Mouse (Mus musculus): ENCODE measurements around the gene Olfr120. TPM values are rescaled to one million over a fixed set of nuclear protein-coding genes. Genes with fewer than 3 reads are reported as not detected.
"Not testable (repeated sequence)": the region's sequence is repeated elsewhere in the genome, so short reads cannot be mapped to it uniquely, and the experiment has no call there.

The Olfr120 gene
- not detected for total RNA-seq (2018; cell fraction: chromatin; rRNA removed)
- total RNA-seq (2018; cell fraction: cytosol; rRNA removed), result not detected
- total RNA-seq (2018; cell fraction: nucleus; rRNA removed), result not detected
- polyA plus RNA-seq (2018), result not detected in 3 replicates

- H3K79me2 ChIP-seq (ENCODE audit: inconsistent target), result no peaks in the 10 kb centered on the region
- WGBS (ENCODE audit: missing documents), result 80% methylated on average over 1 of the region's 1 CpGs
- H3K4me3 ChIP-seq (ENCODE audit: inconsistent target), result no peak within 1 kb of the TSS
- no peak within 1 kb of the TSS for H3K27ac ChIP-seq
- no peaks in the 10 kb centered on the region for H3K36me3 ChIP-seq (ENCODE audit: inconsistent target)
These were observed at the start of gene Olfr120 for GRCm38 (mm10) chr17:37721508-37721907. TSS of gene Olfr120 (plus strand) at chr17:37721808.

- not testable (repeated sequence) for H3K4me3 ChIP-seq (ENCODE audit: inconsistent target); H3K79me2 ChIP-seq (ENCODE audit: inconsistent target); H3K36me3 ChIP-seq (ENCODE audit: inconsistent target); H3K27ac ChIP-seq
- WGBS (ENCODE audit: missing documents), result 86% methylated on average over 1 of the region's 1 CpGs
These were observed 25.3 kb upstream of the Olfr120 start, which contains the start of gene Olfr119 for GRCm38 (mm10) chr17:37696264-37696663. TSS of gene Olfr119 (plus strand) at chr17:37696564.

GRCm38 (mm10) chr17:37738070-37738469, 16.5 kb downstream of the Olfr120 start:
- no peak overlapping the region for H3K4me3 ChIP-seq (ENCODE audit: inconsistent target)
- no peaks in the 10 kb centered on the region for H3K79me2 ChIP-seq (ENCODE audit: inconsistent target)
- H3K27ac ChIP-seq, result no peak overlapping the region
- WGBS (ENCODE audit: missing documents), result 62% methylated on average over 7 of the region's 7 CpGs
- H3K36me3 ChIP-seq (ENCODE audit: inconsistent target), result no peaks in the 10 kb centered on the region

GRCm38 (mm10) chr17:37768307-37768706, 46.7 kb downstream of the Olfr120 start, which contains the start of gene Olfr122:
TSS of gene Olfr122 (plus strand) at chr17:37768607.
- H3K79me2 ChIP-seq (ENCODE audit: inconsistent target), result no peaks in the 10 kb centered on the region
- H3K4me3 ChIP-seq (ENCODE audit: inconsistent target), result no peak within 1 kb of the TSS
- H3K36me3 ChIP-seq (ENCODE audit: inconsistent target), result no peaks in the 10 kb centered on the region
- 90% methylated on average over 2 of the region's 4 CpGs for WGBS (ENCODE audit: missing documents)
- H3K27ac ChIP-seq, result no peak within 1 kb of the TSS

Other genes starting within 250 kb of the Olfr120 start
- gene H2-M2, start 238.3 kb upstream of the Olfr120 start, polyA plus RNA-seq (2018), result 1.0 to 2.2 TPM (median 1.7 TPM) in 3 replicates
- 1.6 to 2.2 TPM (median 1.9 TPM) in 3 replicates for gene Olfr110, start 229.3 kb upstream of the Olfr120 start, polyA plus RNA-seq (2018)
- 3.2 to 5.6 TPM (median 4.0 TPM) in 3 replicates for gene Olfr111, start 213.8 kb upstream of the Olfr120 start, polyA plus RNA-seq (2018)
- not detected in 3 replicates for gene Olfr112, start 152.4 kb upstream of the Olfr120 start, polyA plus RNA-seq (2018)
- gene Olfr113, start 144.1 kb upstream of the Olfr120 start, polyA plus RNA-seq (2018), result not detected in 3 replicates
- not detected in 3 replicates for gene Olfr114, start 129.1 kb upstream of the Olfr120 start, polyA plus RNA-seq (2018)
- not detected in 3 replicates for gene Olfr115, start 94.7 kb upstream of the Olfr120 start, polyA plus RNA-seq (2018)
- not detected in 3 replicates for gene Olfr116, start 94.6 kb upstream of the Olfr120 start, polyA plus RNA-seq (2018)
- not detected in 3 replicates for gene Olfr117, start 58.0 kb upstream of the Olfr120 start, polyA plus RNA-seq (2018)
- gene Olfr118, start 54.8 kb upstream of the Olfr120 start, polyA plus RNA-seq (2018), result not detected in 3 replicates
- gene Olfr119, start 25.2 kb upstream of the Olfr120 start, polyA plus RNA-seq (2018), result not detected in 3 replicates
- gene Olfr121, start 27.0 kb downstream of the Olfr120 start, polyA plus RNA-seq (2018), result not detected in 3 replicates
- gene Olfr122, start 46.8 kb downstream of the Olfr120 start, polyA plus RNA-seq (2018), result not detected in 3 replicates
- not detected in 3 replicates for gene Olfr123, start 71.7 kb downstream of the Olfr120 start, polyA plus RNA-seq (2018)
- not detected in 3 replicates for gene Olfr124, start 78.1 kb downstream of the Olfr120 start, polyA plus RNA-seq (2018)
- gene Olfr125, start 111.1 kb downstream of the Olfr120 start, polyA plus RNA-seq (2018), result not detected in 3 replicates
- not detected in 3 replicates for gene Olfr126, start 125.7 kb downstream of the Olfr120 start, polyA plus RNA-seq (2018)
- not detected in 3 replicates for gene Olfr127, start 178.6 kb downstream of the Olfr120 start, polyA plus RNA-seq (2018)
- gene Olfr128, start 198.7 kb downstream of the Olfr120 start, polyA plus RNA-seq (2018), result not detected in 3 replicates
- not detected in 3 replicates for gene Olfr761, start 231.3 kb downstream of the Olfr120 start, polyA plus RNA-seq (2018)

All from macrophage (primary cell).